ENCODE assay signal across 31 mouse cellular contexts in genomic region chr5:139309946-139310345, GRCm38 (mm10). TPM values are rescaled to one million over a fixed set of nuclear protein-coding genes. Genes with fewer than 3 reads are reported as not detected.
A peak's percentile ranks its signal among the peaks of the same experiment; 100 is the strongest.
DNase-seq lines count a peak whose midpoint lies in the region; ATAC-seq lines count a peak whose summit lies in the region.
"Had no signal": no experiment of that assay in that cellular context is flagged by ENCODE, and none has a peak within 500 bp of the region (broad histone marks: within the 10 kb centered on the region; RNA-seq: fewer than 3 reads in every experiment).

No protein-coding gene starts in this region.

- WGBS in hindbrain, embryonic 14.5 days = 96% methylated on average over 3 of the region's 3 CpGs

- no peak overlapping the region for H3K4me3 ChIP-seq in hindbrain, embryonic 14.5 days (replicated peaks; ENCODE audit: low read length)
- H3K4me3 ChIP-seq: forebrain, embryonic 10.5 days; heart, embryonic 15.5 days; hindbrain, embryonic 13.5 days; liver, embryonic 13.5 days had no signal

- peak; percentile 83 for ATAC-seq in activated CD4-positive, CD25-positive, alpha-beta regulatory T cell, adult 4 months
- peak; percentile 95 for ATAC-seq in megakaryocyte, adult 5-6 weeks (ENCODE audit: poor library complexity, severe bottlenecking)
- ATAC-seq in hindbrain, embryonic 14.5 days (ENCODE audit: low FRiP score) = no peak
- ATAC-seq: midbrain, embryonic 16.5 days had no signal

- H3K27me3 ChIP-seq in splenic B cell, adult 2 months (ENCODE audit: control insufficient read depth, insufficient read depth, low read length, poor library complexity, severe bottlenecking) = no peaks in the 10 kb centered on the region
- no peaks in the 10 kb centered on the region for H3K27me3 ChIP-seq in hindbrain, embryonic 14.5 days (ENCODE audit: control insufficient read depth, insufficient read depth, low read length)
- H3K27me3 ChIP-seq: heart, embryonic 15.5 days; hindbrain, embryonic 13.5 days; liver, embryonic 13.5 days had no signal

- no peak overlapping the region for H3K4me2 ChIP-seq in hindbrain, embryonic 14.5 days (replicated peaks)
- H3K4me2 ChIP-seq: heart, embryonic 15.5 days; hindbrain, embryonic 13.5 days; liver, embryonic 13.5 days had no signal

- no peaks in the 10 kb centered on the region for H3K9me3 ChIP-seq in hindbrain, embryonic 14.5 days (ENCODE audit: control insufficient read depth, low read length)
- H3K9me3 ChIP-seq: forebrain, embryonic 10.5 days; heart, embryonic 15.5 days; hindbrain, embryonic 13.5 days; liver, embryonic 13.5 days had no signal

- H3K9ac ChIP-seq in hindbrain, embryonic 14.5 days = no peak overlapping the region
- H3K9ac ChIP-seq: heart, embryonic 15.5 days; hindbrain, embryonic 13.5 days; liver, embryonic 13.5 days had no signal

- intact Hi-C loops in left cerebral cortex, postnatal 10 days (cut with DNase I) = no loop called here

- peak; percentile 40 for DNase-seq in CD4-positive, CD25-positive, alpha-beta regulatory T cell, adult 2 months (ENCODE audit: low read depth, low spot score)
- DNase-seq in splenic B cell, adult 2 months (ENCODE audit: low read depth, low spot score) = peak; percentile 48
- DNase-seq in neural tube, embryonic 10.5 days (ENCODE audit: extremely low spot score, low spot score) = no peak
- DNase-seq in hindbrain, embryonic 14.5 days (ENCODE audit: low spot score) = no peak
- DNase-seq in left cerebral cortex, postnatal 10 days (ENCODE audit: extremely low spot score in 1 of 2, low spot score in 2 of 2) = no peak
- DNase-seq: adrenal gland, postnatal 14 days; cerebellum, adult 9-10 months; gastrocnemius, postnatal 36 days; heart, postnatal 36 days; kidney, adult 18-20 months; kidney, postnatal 4 days; layer of hippocampus, adult 9-11 months; liver, embryonic 13.5 days; lung, adult 2 months; lung, postnatal 14 days; right cerebral cortex, postnatal 14 days; spleen, adult 18-20 months; thymus, adult 18-20 months; thymus, postnatal 4 days had no signal

- H3K4me1 ChIP-seq in hindbrain, embryonic 14.5 days (replicated peaks; ENCODE audit: control insufficient read depth, insufficient read depth, low read length) = no peaks in the 10 kb centered on the region
- H3K4me1 ChIP-seq: forebrain, embryonic 10.5 days; heart, embryonic 15.5 days; hindbrain, embryonic 13.5 days had no signal

- no peaks in the 10 kb centered on the region for H3K36me3 ChIP-seq in splenic B cell, adult 2 months (ENCODE audit: control insufficient read depth, insufficient read depth, low read length, poor library complexity, severe bottlenecking)
- H3K36me3 ChIP-seq in hindbrain, embryonic 14.5 days (replicated peaks; ENCODE audit: control insufficient read depth, insufficient read depth) = no peaks in the 10 kb centered on the region
- H3K36me3 ChIP-seq: forebrain, embryonic 10.5 days; heart, embryonic 15.5 days; liver, embryonic 13.5 days had no signal

- no peak overlapping the region for H3K27ac ChIP-seq in hindbrain, embryonic 14.5 days
- H3K27ac ChIP-seq: forebrain, embryonic 10.5 days; heart, embryonic 15.5 days; hindbrain, embryonic 13.5 days; liver, embryonic 13.5 days had no signal

RNA-seq across cellular contexts. Expression of gene Adap1, which starts 15.5 kb away (rescaled TPM):
- polyA plus RNA-seq in activated CD4-positive, CD25-positive, alpha-beta regulatory T cell, adult 4 months (2017; shearing (Covaris generic)) = 1 to 10 TPM; 3.5 to 5.7 TPM
- 42.5 and 43.9 TPM in 2 replicates for total RNA-seq in megakaryocyte, adult 5-6 weeks (2015)
- 56.9 and 61.1 TPM in 2 replicates for total RNA-seq in megakaryocyte, adult 5-6 weeks (2017)
- polyA plus RNA-seq in hindbrain, embryonic 14.5 days (2014; fragmentation: Nextera tagmentation; extraction: Ambion mirVana) = 78.6 and 89.9 TPM in 2 replicates
- 100 to 1,000 TPM; 370 to 382 TPM for total RNA-seq in left cerebral cortex, postnatal 10 days (2021)

RNA-seq across cellular contexts. Expression of gene Cox19, which starts 41.3 kb away (rescaled TPM):
- 10 to 100 TPM; 62.8 to 67.6 TPM for polyA plus RNA-seq in activated CD4-positive, CD25-positive, alpha-beta regulatory T cell, adult 4 months (2017; shearing (Covaris generic))
- 35.6 and 42.6 TPM in 2 replicates for total RNA-seq in megakaryocyte, adult 5-6 weeks (2015)
- 20.0 and 24.6 TPM in 2 replicates for total RNA-seq in megakaryocyte, adult 5-6 weeks (2017)
- 110 and 113 TPM in 2 replicates for polyA plus RNA-seq in hindbrain, embryonic 14.5 days (2014; fragmentation: Nextera tagmentation; extraction: Ambion mirVana)
- 10 to 100 TPM; 75.2 to 90.2 TPM for total RNA-seq in left cerebral cortex, postnatal 10 days (2021)

RNA-seq across cellular contexts. Expression of gene Cyp2w1, which starts 42.5 kb away (rescaled TPM):
- polyA plus RNA-seq in activated CD4-positive, CD25-positive, alpha-beta regulatory T cell, adult 4 months (2017; shearing (Covaris generic)) = not detected
- total RNA-seq in megakaryocyte, adult 5-6 weeks (2015) = not detected in 2 replicates
- total RNA-seq in megakaryocyte, adult 5-6 weeks (2017) = not detected in 2 replicates
- not detected in 2 replicates for polyA plus RNA-seq in hindbrain, embryonic 14.5 days (2014; fragmentation: Nextera tagmentation; extraction: Ambion mirVana)
- total RNA-seq in left cerebral cortex, postnatal 10 days (2021) = not detected
- total RNA-seq: adrenal gland, postnatal 14 days; gastrocnemius, adult 18-20 months; gastrocnemius, postnatal 36 days; heart, postnatal 36 days; left cerebral cortex, adult 18-20 months; left cerebral cortex, postnatal 36 days; megakaryocyte-erythroid progenitor cell, adult 5-6 weeks had no signal
- polyA plus RNA-seq: cortical plate, adult 2 months; forebrain, embryonic 10.5 days; heart, embryonic 15.5 days; hindbrain, embryonic 13.5 days; kidney, embryonic 16.5 days; liver, embryonic 13.5 days; midbrain, embryonic 16.5 days had no signal

RNA-seq across cellular contexts. Expression of gene Get4, which starts 57.8 kb away (rescaled TPM):
- polyA plus RNA-seq in activated CD4-positive, CD25-positive, alpha-beta regulatory T cell, adult 4 months (2017; shearing (Covaris generic)) = 10 to 100 TPM; 14.9 to 18.2 TPM
- 21.6 and 23.0 TPM in 2 replicates for total RNA-seq in megakaryocyte, adult 5-6 weeks (2015)
- 18.5 and 23.1 TPM in 2 replicates for total RNA-seq in megakaryocyte, adult 5-6 weeks (2017)
- polyA plus RNA-seq in hindbrain, embryonic 14.5 days (2014; fragmentation: Nextera tagmentation; extraction: Ambion mirVana) = 109 and 116 TPM in 2 replicates
- total RNA-seq in left cerebral cortex, postnatal 10 days (2021) = 10 to 100 TPM; 55.9 to 56.2 TPM

Comparison
In these comparisons a context has a peak if more than half of its experiments do, and no peak if none do; other contexts are left out.
1. DNase-seq: peak in CD4-positive, CD25-positive, alpha-beta regulatory T cell, adult 2 months (single experiment) and splenic B cell, adult 2 months (single experiment); none in neural tube, embryonic 10.5 days (single experiment), hindbrain, embryonic 14.5 days (single experiment) and left cerebral cortex, postnatal 10 days (0 of 2).
2. RNA of gene Adap1, which starts 15.5 kb away (total RNA-seq): 370 to 382 TPM in left cerebral cortex, postnatal 10 days; 42.5 to 61.1 TPM in megakaryocyte, adult 5-6 weeks; every median in the first group is over 4 times any median in the second.